Mouse (Mus musculus) liver, embryonic 14.5 days (tissue): ENCODE measurements around the gene Bnip3.

Experiments used
- CTCF ChIP-seq: IDR thresholded peaks from 2 replicates; pipeline ENCODE4 v1.5.1; 2016; ENCODE audit warnings: antibody characterized with exemption, low read depth, control low read depth
- EP300 ChIP-seq: IDR thresholded peaks from 2 replicates; pipeline ENCODE4 v1.6.1; 2016; ENCODE audit warnings: antibody characterized with exemption, low read depth

DNA sequence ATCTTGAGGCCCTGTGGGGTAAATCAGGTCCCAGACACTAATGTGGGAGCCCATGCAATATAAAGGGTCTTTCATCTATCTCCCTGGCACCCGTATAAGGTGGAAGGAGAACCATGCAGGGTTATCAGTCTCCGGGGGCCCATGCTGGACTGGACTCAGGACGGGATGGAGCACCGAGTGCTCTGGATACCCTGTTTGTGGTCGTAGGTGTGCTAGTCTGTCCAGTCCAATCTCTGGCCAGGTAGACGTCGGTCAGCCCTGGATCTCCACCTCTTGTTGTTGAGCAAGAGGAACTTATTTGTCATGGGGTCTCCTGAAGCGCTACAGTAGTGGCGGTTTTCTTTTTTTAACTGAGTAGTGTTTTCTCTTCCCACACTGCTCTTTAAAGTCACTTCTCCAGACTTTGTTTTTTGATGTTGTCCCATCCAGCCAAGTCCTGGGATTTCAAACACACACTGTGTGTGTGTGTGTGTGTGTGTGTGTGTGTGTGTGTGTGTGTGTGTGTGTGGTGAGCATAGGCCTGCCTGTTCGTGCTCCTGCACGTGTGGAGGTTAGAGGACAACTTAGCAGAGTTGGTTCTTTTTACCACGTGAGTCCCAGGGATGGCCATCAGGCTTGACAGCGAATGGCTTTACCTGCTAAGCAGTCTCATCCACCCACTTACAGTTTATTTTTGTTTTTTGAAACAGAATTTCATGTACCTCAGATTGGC is 61.8 kb downstream of the Bnip3 start:
- no peak for TF ChIP-seq EP300
- TF ChIP-seq CTCF, result no peak
